Mouse (Mus musculus) kidney, adult 11 months (tissue): ENCODE data around the gene Phf21a.

Experiments used
- DNase-seq: peaks from one replicate; pipeline ENCODE4 v3.0.0; 2022

Gene Phf21a

GRCm38 (mm10) chr2:92240299-92240698 lies 147.4 kb downstream of the Phf21a start:
- DNase-seq: no peak

GRCm38 (mm10) chr2:92240816-92241215 lies 147.9 kb downstream of the Phf21a start:
- no peak for DNase-seq

GRCm38 (mm10) chr2:92241317-92241716 lies 148.4 kb downstream of the Phf21a start:
- no peak for DNase-seq

- DNase-seq: no peak
Observed at GRCm38 (mm10) chr2:92246112-92246511, 153.2 kb downstream of the Phf21a start.

- no peak for DNase-seq
Observed at GRCm38 (mm10) chr2:92247711-92248110, 154.8 kb downstream of the Phf21a start.

GRCm38 (mm10) chr2:92250472-92250871 lies 157.6 kb downstream of the Phf21a start:
- DNase-seq: no peak

GRCm38 (mm10) chr2:92253777-92254176 lies 160.9 kb downstream of the Phf21a start:
- no peak for DNase-seq

- no peak for DNase-seq
Observed at GRCm38 (mm10) chr2:92256141-92256540, 163.2 kb downstream of the Phf21a start.

- no peak for DNase-seq
Observed at GRCm38 (mm10) chr2:92257372-92257956, 164.5 kb downstream of the Phf21a start.

- no peak for DNase-seq
Observed at GRCm38 (mm10) chr2:92259924-92260323, 167.0 kb downstream of the Phf21a start.

- DNase-seq: no peak
Observed at GRCm38 (mm10) chr2:92266100-92266617, 173.2 kb downstream of the Phf21a start.

- no peak for DNase-seq
Observed at GRCm38 (mm10) chr2:92269227-92269626, 176.3 kb downstream of the Phf21a start.

GRCm38 (mm10) chr2:92272510-92272909 lies 179.6 kb downstream of the Phf21a start:
- DNase-seq: no peak

GRCm38 (mm10) chr2:92273101-92273801 lies 180.3 kb downstream of the Phf21a start:
- DNase-seq: no peak

- no peak for DNase-seq
Observed at GRCm38 (mm10) chr2:92273802-92274183, 180.9 kb downstream of the Phf21a start.

GRCm38 (mm10) chr2:92277787-92278186 lies 184.9 kb downstream of the Phf21a start:
- DNase-seq: no peak

GRCm38 (mm10) chr2:92278663-92279062 lies 185.7 kb downstream of the Phf21a start:
- no peak for DNase-seq

- no peak for DNase-seq
Observed at GRCm38 (mm10) chr2:92279398-92279797, 186.5 kb downstream of the Phf21a start.

GRCm38 (mm10) chr2:92285597-92285996 lies 192.7 kb downstream of the Phf21a start:
- DNase-seq: no peak

GRCm38 (mm10) chr2:92289335-92289734 lies 196.4 kb downstream of the Phf21a start:
- DNase-seq: no peak

- no peak for DNase-seq
Observed at GRCm38 (mm10) chr2:92291526-92291925, 198.6 kb downstream of the Phf21a start.

GRCm38 (mm10) chr2:92296402-92296801 lies 203.5 kb downstream of the Phf21a start:
- peak; percentile 70 for DNase-seq

GRCm38 (mm10) chr2:92299896-92300295 lies 207.0 kb downstream of the Phf21a start:
- no peak for DNase-seq

GRCm38 (mm10) chr2:92301849-92302607 lies 209.1 kb downstream of the Phf21a start:
- no peak for DNase-seq
